Mouse (Mus musculus) spleen, adult 12 weeks (tissue): Measurements from ENCODE around the gene Ccdc187.

Source experiments
- DNase-seq: peaks from one replicate; pipeline ENCODE4 v3.0.0; 2022; ENCODE audit warnings: low spot score

The Ccdc187 gene

DNA sequence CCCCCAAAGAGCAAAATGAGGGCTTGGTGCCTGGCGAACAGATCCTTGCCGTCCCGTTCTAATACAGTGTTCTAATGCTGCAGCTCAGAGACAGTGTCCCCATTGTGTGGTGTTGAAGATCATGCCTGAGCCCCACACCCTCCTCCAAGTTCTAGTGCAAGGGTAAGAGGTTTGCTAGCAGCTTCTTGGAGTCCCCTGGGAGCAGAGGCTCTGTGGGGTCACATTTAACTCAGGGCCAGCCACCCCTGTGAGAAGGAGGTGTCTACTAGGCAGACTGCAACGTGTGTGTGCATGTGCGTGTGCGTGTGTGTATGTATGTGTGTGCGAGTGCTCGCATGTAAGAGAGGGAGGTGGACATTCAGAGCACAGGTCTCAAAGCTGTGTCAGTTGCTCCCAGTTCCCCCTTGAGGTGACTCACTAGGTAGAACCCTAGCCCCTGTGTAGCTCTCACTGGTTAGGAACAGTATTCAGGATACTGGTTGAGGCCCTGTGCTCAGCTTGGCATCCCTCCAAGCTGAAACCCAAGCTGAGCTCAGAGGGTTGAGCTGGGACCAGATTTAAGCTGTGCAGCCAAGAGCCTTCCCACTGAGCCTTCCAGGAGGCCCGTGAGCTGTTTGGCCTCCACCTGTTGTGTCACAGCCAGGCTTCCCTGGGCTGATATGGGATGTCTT lies 22.4 kb upstream of the Ccdc187 start:
- DNase-seq, result no peak

DNA sequence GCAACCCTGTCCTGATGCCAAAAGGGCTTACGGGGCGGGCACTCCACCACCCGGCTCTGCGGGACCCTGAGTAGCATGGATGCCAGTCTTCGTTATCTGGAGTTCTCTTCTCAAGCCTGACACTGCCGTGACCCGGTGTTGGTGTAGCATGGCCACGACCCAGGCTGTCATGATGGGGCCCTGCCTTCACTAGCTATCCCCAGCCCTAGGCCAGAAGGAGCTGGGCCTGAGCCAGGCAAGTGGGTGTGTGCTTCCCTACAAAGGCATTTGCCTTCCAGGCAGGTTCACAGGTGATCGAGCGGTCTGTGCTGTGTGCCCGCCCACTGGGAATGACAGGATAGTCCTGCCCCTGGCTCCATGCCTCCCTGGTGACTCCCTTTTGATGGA lies 21.6 kb upstream of the Ccdc187 start:
- DNase-seq, result no peak

DNA sequence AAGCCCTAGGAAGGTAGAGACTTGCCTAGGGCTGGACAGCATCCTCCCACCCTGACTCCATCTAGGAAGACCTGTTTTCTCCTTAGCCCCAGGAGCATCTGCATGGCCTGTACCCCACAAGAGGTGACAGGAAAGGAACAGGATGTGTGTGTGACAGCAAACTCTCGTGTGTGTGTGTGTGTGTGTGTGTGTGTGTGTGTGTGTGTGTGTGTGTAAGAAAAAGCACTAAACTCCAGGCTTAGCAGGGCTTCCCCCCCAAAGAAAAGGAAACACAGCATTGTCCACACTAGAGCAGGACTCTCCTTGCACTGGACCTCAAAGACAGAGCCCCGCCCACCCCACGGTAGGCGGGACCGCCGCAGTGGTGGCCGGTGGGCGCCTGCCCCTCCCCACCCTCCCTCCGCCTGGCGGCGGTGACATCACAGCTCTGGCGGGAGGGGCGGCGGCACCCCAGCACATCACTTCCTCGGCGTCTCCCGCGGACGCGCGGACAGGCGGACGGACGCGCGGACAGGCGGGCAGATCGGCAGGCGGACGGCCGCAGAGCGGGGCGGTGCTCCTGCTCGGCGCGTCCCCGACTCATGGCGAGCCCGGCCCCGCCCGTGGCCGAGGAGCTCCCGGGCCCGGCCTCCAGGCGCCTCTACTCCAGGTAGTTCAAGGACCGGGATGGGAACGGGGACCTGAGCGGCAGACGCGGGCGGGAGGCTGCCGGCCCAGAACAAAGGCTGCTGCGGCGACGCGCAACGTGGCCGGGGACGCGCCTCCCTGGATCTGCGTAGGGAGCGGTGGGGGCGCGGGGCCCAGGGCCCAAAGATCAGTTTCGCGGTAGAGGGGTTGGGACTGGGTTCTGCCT lies 20.9 kb upstream of the Ccdc187 start, which contains the start of gene Gpsm1:
Gene Gpsm1 (plus strand): TSS at position 444 of the 853 bp plus-strand sequence.
- DNase-seq, result peak; percentile 29

DNA sequence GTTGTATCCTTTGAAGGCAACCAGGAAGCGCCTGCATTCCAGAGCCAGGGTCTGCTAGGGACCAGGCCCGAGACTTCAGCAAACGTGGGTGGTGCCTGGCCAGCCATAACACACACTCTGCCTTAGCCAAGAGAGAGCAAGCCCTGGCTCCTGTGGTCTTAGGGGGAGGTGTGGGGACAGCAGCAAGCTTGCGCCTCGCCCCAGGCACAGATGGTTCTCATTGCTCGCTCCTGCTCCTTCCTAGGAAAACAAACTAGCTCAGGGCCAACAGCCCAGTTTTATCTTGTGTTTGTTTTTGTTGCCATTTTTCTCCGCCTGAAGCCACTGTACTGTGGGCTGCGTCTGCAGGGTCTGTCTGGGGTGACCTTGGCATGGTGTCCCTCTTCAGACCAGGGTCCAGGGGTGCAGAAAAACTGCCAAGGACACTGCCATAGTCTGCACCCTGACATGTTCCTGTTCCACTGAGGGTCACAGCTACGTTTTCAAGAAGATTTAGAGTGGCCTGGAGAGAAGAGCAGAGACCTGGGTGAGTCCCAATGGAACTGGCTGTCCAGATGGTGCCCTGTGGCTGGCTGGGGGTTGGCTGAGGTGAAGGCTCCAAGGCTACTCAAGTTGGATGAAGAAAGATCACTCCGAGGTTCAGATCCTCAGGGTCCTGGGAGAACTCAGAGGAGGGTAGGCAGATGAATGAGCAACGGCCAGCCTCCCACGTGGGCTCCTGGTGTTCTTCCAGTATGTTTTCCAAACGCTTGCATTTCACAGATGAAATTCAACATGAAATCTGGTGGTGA lies 20.1 kb upstream of the Ccdc187 start:
- no peak for DNase-seq

DNA sequence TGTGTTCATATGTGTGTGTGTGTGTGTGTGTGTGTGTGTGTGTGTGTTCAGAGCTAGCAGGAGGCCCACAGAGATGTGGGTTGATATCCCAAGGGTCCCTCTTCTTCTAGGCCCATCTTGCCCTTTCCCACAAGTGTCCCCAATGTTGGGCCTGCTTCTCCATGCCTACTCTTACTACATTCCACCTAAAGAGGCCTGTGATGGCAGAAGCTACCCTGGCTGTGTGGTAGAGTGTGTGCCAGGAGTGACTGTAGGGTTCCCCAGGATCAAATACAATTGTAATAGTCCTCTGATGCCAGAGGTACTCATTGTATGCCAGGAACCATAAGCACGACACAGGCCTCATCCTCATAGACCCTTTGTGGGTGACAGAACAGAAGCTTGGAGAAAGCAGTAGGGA lies 19.0 kb upstream of the Ccdc187 start:
- no peak for DNase-seq

DNA sequence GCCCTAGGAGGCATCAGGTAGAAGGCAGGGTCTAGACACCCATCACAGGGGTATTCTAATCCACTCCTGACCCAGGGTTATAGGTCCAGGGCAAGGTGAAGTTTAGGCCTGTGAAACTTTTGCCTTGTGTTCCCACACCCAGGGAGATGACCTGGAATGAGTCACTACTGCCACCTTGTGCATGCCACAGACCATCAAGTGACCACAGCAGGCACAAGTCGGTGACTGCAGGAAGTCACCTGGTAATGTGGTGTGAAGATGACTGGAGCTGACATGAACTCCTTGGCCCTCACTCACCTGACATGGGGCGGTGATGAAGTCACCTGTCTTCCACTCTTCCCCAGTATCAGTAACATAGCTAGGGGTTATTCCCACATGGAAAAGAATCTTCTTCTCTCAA lies 18.5 kb upstream of the Ccdc187 start:
- DNase-seq, result no peak

DNA sequence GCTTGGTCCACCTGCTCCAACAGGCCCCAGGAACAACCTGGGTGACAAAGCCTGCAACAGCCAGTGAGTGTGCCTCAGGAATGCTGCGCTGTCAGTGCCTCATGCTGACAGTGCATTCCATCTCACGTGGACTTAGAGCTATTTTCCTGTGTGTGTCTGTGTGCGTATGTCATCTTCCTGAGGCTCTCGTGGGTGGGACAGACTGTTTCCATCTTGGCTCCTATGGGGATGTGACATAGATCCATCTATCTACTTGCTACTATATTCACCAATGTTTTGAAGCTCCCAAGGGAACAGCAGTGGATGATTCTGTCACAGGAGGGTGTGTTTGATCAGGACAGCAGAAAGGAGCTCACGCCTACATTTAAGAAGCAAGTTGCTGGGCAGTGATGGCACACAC lies 17.6 kb upstream of the Ccdc187 start:
- DNase-seq, result no peak

DNA sequence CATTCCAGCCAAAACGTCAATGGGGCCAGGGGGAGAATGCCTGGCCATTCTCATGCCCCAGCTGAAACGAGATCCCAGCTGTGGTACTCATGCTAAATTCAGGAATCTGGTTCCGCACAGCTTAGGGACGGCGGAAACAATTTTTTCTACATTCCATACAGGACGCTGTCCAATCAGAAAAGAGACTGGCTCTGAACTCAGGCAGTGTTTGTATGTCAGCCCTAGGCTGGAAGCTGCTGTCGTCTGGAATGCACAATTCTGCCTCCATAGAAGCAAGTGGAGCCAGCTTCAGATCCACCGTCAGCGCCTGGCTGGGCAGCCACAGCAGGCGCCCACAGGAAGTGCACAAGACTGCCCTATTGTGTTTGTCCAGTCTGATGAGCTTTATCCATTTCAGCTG lies 15.4 kb upstream of the Ccdc187 start:
- no peak for DNase-seq

DNA sequence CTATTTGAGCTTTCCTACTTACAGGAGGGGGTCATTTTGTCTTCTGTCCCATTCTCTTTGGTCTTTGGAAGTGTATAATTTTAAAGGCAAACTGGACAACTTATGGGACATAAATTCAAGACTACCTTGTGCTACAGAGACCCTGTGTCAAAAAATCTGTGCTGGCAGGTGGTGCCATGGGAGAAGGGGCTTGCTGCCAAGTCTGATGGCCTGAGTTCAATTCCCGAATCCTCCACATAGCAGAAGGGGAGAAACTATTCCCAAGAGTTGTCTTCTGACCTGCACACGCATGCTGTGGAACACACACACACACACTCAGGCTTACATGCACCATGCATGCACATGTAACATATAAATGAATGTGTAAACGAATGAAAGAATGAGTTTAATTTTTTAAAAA lies 12.3 kb upstream of the Ccdc187 start:
- no peak for DNase-seq

DNA sequence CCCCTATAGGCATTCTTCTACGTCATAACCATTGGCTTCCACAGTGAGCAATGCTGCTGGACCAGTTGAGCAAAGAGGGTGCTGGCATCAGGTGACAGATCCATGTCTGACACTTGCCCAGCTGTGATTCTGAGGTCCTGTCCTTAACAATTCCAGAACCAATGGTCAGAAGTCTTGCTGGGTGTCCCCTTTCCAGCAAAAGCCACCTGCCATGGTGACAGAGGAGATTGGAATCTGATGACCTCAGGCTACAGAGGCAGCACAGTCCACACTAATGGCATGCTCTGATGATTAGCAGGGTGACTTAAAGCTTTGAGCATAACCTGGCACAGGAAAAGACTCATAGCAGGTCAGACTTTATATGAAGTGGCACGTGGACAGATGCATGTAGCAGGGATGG lies 11.2 kb upstream of the Ccdc187 start:
- no peak for DNase-seq

DNA sequence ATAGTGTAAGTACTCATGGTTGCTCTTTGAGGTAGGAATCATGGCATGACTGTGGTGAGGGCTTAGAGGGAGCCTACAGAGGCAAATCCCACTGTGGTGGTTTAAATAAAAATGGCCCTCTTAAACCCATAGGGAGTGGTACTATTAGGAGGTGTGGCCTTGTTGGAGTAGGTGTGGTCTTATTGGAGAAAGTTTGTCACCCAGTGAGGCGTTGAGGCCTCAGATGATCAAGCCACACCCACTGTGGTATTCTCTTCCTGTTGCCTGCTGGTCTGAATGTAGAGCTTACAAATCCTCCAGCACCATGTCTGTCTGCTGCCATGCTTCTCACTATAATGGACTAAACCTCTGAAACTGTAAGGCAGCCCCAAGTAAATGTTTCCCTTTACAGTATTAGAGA lies 10.4 kb upstream of the Ccdc187 start:
- no peak for DNase-seq

DNA sequence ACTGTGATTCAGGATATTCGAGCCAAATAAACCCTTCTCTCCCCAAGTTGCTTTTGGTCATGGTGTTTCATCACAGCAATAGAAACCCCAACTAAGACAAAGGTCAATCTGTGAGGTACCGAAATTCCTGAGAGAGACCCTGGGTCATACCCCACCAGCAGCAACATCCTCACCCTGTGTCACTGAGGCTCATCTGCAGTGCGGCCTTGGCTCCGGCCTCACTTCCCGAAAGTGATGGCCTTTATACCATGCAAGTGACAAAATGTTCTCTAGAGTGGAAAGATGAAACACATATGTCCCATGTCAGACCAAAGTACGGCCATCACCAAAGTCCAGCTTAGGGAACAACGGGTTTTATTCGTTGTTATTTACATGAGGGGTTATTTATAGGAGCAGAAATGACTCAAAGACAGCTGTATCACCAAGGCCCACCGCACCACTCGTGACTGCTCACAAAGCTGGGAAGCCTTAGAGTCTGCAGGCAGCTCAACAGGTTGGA lies 7.7 kb upstream of the Ccdc187 start:
- DNase-seq, result no peak

DNA sequence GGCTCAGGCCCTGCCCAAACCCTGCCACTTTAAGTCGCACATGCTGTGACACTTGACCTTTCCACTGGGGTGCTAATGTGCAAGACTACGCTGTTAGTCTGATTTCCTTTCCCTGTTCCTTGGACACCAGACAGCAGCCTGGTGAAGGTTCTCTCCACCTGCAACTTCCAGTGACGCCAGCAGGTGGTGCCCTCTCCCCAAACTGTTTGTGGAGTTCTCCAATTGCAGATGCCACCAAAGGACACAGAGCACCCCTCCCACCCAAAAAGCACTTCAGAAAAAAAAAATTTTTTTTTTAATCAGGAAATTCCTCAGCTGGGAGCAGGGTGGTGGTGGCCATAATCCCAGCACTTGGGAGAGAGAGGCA lies 6.4 kb upstream of the Ccdc187 start:
- peak; percentile 34 for DNase-seq

DNA sequence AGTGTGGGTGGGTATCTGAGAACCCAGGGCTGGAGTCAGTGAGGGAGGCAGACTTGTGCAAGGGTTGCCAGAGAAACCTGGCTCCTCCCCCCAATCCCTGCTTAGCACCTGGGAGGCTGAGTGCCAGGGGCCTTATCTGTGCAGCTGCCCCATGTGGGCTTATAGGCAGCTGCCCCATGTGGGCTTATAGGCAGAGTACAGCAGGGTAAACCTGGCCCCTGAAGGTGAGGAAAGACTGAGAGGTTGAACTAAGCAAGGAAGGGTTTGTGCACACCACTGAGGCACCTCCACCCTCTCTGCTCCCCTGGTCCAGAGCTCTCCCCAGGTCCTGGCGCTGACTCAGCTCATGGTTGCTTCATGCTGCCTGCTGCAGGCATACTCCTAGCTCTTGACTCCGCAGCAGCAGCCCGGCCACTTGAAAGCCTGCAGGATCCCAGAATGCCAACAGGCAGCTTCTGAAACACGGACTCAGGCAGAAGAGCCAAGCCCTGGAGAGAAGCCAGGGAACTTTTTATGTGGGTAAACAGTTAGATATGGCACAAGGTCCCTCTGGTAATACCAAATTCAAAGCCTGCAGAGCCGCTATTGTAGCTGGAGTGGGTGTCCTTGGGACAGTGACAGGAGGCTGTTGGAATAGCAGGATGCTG lies 5.9 kb upstream of the Ccdc187 start:
- DNase-seq, result no peak

DNA sequence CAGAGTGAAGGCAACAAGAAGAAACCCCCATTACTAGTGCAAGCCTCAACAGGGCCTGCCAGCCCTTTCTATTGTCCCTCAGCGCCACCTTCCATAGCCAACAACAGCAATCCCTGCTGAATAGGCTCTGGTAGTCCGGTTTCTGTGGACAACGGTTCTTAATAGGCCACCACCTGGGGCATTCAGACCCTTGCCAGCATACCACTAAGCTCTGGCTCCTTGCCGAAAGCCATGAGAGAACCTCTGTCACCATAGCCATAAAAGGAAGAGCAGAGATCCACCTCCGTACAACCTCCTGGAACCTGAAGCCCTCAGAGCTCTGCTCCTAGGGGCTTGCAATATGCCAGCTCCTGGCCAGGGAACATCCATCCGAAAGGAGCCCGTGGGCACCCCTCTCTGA lies 5.0 kb upstream of the Ccdc187 start:
- DNase-seq, result no peak

DNA sequence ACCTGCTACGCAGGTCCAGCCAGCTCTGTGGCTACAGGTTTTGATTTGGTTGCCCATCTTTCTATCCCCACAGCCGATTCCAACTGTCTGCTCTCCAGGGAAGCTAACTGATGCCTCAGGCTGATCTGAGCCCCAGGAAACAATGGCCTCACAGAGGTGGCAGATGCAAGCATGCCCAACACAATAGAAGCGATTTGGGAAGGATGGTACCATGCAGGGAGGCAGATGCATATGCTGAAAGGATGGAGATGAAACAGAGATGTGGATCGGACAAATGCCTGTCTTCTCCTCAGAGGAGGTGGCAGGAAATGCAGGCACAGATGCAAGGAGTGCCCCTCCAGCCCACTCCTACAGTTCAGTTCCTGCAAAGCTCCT lies 4.5 kb upstream of the Ccdc187 start:
- no peak for DNase-seq

DNA sequence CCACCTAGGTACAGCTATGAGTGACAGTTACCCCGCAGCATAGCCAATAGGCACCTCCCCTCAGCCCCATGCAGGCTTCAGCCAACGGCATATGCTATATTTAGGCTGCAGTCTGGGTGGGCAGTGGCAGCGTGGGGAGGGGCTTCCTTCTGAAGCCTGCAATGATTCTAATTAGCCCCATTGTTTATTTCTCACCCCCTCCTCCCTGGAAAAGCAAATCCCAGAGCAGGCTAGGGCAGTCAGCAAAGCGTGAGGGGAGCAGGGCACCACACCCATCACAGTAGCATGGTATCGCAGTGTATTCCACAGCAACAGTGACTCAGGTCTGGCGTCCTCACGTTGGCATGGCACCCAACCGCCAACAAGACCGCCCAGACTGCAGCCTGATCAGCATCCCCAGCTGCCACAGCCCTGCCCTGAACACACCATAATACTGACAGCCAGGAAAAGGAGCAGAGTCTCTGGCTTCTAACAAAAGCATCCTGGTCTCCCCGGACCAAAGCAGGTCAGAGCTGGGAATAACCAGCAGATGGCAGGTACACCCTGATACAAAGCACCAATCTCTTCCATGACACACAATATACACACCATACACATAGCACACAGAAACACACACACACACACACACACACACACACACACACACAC lies 4.0 kb upstream of the Ccdc187 start:
- DNase-seq, result no peak

DNA sequence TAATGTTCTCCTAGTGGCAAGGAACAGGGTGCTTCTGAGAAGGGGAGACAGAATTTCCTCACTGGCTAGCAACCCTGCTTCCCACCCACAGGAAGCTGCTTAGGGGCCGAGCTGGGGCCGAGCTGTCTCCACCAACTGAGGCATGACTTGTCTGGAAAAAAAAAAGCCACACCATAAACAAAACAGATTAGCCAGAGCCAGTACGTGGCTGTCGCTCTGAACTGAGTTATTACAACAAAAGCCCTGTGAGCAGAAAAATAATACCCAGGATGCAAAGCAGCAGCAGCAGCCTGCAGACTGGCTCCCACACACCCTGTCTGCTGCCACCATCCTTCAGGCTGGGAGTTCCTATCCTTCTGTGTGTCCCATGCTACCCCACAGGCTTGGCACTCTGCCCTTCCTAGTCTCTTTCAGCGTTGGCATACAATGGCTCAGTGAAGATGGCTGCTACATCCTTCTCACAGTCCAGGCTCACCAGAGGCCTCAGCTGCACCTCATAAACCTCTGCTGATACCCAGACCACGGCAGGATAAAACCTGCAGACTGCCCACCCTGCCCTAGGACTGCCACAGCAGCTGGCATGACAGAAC lies 2.3 kb upstream of the Ccdc187 start:
- no peak for DNase-seq

DNA sequence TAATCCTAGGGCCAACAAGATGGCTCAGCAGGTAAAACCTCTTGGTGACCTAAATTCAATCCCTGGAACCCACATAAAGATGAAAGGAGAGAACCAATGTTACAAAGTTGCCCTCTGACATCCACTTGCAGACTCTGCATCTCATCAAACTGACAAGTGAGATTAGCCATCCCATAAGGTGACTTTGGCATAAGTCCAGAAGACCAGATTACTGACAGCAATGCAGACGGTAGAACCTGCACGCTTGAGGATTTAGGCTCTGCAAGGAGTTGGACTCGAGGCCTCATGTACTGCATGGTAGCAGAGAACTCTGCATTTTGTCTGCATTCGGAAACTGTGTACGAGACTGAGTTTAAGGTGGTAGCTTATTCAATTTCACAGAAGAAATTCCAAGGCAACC lies 4.2 kb downstream of the Ccdc187 start:
- no peak for DNase-seq

DNA sequence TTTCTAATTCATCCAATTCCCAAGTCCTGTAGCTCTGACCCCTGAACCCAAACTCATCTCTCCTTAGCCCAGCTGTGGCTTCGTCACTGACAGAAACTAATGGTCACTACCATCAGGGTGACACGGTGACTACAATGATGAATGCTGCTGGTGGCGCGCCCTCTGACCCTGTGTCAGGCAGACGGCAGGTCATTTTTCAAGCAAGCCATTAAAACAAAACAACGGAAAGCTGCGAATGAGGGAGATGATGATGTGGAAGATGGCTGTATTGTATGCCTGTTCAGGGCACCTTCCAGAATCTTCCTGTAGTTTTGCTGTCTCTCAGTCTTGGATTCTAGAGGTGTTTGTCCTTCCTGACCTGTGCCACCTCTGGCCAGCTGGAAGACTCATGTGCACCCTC lies 8.0 kb downstream of the Ccdc187 start:
- DNase-seq, result no peak

DNA sequence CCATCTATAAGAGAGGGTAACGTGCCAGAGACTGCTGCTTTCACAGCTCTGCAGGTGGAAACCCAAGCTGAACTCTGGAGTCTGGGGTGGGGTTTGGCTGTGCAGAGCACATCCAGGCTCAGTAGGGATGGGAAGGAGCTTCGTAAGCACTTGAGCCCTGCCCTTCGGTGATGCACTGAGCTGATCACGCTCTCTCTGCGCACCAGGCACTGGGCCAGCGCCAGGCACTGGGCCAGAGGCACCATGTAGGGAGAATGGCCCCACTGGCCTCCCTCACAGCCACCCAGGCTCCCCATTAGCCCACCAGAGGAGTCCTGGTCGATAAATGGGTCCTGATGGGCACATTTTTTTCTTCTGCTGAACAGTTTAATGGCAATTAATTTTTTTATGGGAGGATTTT lies 8.6 kb downstream of the Ccdc187 start:
- no peak for DNase-seq
